Mouse (Mus musculus): ENCODE results near the gene Pdzd2. TPM values are rescaled to one million over a fixed set of nuclear protein-coding genes. Genes with fewer than 3 reads are reported as not detected.

Pdzd2 gene
- polyA plus RNA-seq, 1 experiment, result 1.3 TPM

GRCm38 (mm10) chr15:12681891-12682290 is 57.8 kb downstream of the Pdzd2 start:
- DNase-seq (ENCODE audit: low read depth, low spot score), result no peak
- WGBS, result 76% methylated on average over 2 of the region's 2 CpGs

GRCm38 (mm10) chr15:12680750-12681149 is 59.0 kb downstream of the Pdzd2 start:
- DNase-seq (ENCODE audit: low read depth, low spot score), result no peak

GRCm38 (mm10) chr15:12679996-12680395 is 59.7 kb downstream of the Pdzd2 start:
- no peak for DNase-seq (ENCODE audit: low read depth, low spot score)
- WGBS, result 85% methylated on average over 6 of the region's 6 CpGs

More at GRCm38 (mm10) chr15:12680750-12681149, 59.0 kb downstream of the Pdzd2 start:
- WGBS, result 61% methylated on average over 7 of the region's 7 CpGs

GRCm38 (mm10) chr15:12678540-12679112 is 61.1 kb downstream of the Pdzd2 start:
- no peak for DNase-seq (ENCODE audit: low read depth, low spot score)
- 71% methylated on average over 2 of the region's 2 CpGs for WGBS

- WGBS, result 61% methylated on average over 3 of the region's 3 CpGs
- DNase-seq (ENCODE audit: low read depth, low spot score), result no peak
Observed at GRCm38 (mm10) chr15:12675366-12675765, 64.4 kb downstream of the Pdzd2 start.

- WGBS, result 75% methylated on average over 5 of the region's 5 CpGs
Observed at GRCm38 (mm10) chr15:12674026-12674425, 65.7 kb downstream of the Pdzd2 start.

GRCm38 (mm10) chr15:12667760-12668520 is 71.8 kb downstream of the Pdzd2 start:
- no peak for DNase-seq (ENCODE audit: low read depth, low spot score)
- 53% methylated on average over 21 of the region's 21 CpGs for WGBS

More at GRCm38 (mm10) chr15:12674026-12674425, 65.7 kb downstream of the Pdzd2 start:
- DNase-seq (ENCODE audit: low read depth, low spot score), result no peak

GRCm38 (mm10) chr15:12665946-12666345 is 73.8 kb downstream of the Pdzd2 start:
- WGBS, result 86% methylated on average over 6 of the region's 6 CpGs
- no peak for DNase-seq (ENCODE audit: low read depth, low spot score)

GRCm38 (mm10) chr15:12663351-12663750 is 76.4 kb downstream of the Pdzd2 start:
- whole genome bisulfite sequencing, result 89% methylated on average over 9 of the region's 9 CpGs
- no peak for DNase-seq (ENCODE audit: low read depth, low spot score)

- no peak for DNase-seq (ENCODE audit: low read depth, low spot score)
- 83% methylated on average over 9 of the region's 9 CpGs for WGBS
Observed at GRCm38 (mm10) chr15:12660320-12660719, 79.4 kb downstream of the Pdzd2 start.

GRCm38 (mm10) chr15:12655959-12656662 is 83.6 kb downstream of the Pdzd2 start:
- WGBS, result 72% methylated on average over 6 of the region's 6 CpGs
- DNase-seq (ENCODE audit: low read depth, low spot score), result no peak

GRCm38 (mm10) chr15:12655316-12655715 is 84.4 kb downstream of the Pdzd2 start:
- no peak for DNase-seq (ENCODE audit: low read depth, low spot score)
- WGBS, result 93% methylated on average over 7 of the region's 7 CpGs

GRCm38 (mm10) chr15:12652336-12653031 is 87.2 kb downstream of the Pdzd2 start:
- 66% methylated on average over 15 of the region's 15 CpGs for WGBS
- DNase-seq (ENCODE audit: low read depth, low spot score), result no peak

- no peak for DNase-seq (ENCODE audit: low read depth, low spot score)
- 87% methylated on average over 3 of the region's 3 CpGs for WGBS
Observed at GRCm38 (mm10) chr15:12650236-12650635, 89.5 kb downstream of the Pdzd2 start.

- 74% methylated on average over 3 of the region's 3 CpGs for WGBS
- DNase-seq (ENCODE audit: low read depth, low spot score), result no peak
Observed at GRCm38 (mm10) chr15:12649674-12650073, 90.0 kb downstream of the Pdzd2 start.

- WGBS, result 41% methylated on average over 2 of the region's 2 CpGs
- DNase-seq (ENCODE audit: low read depth, low spot score), result no peak
Observed at GRCm38 (mm10) chr15:12649131-12649530, 90.6 kb downstream of the Pdzd2 start.

- WGBS, result 70% methylated on average over 7 of the region's 7 CpGs
- DNase-seq (ENCODE audit: low read depth, low spot score), result no peak
Observed at GRCm38 (mm10) chr15:12640755-12641154, 99.0 kb downstream of the Pdzd2 start.

GRCm38 (mm10) chr15:12639776-12640175 is 99.9 kb downstream of the Pdzd2 start:
- WGBS, result 64% methylated on average over 3 of the region's 3 CpGs
- DNase-seq (ENCODE audit: low read depth, low spot score), result no peak

- DNase-seq (ENCODE audit: low read depth, low spot score), result no peak
- 81% methylated on average over 8 of the region's 8 CpGs for WGBS
Observed at GRCm38 (mm10) chr15:12639181-12639580, 100.5 kb downstream of the Pdzd2 start.
